Mouse (Mus musculus) lung, adult 2 months (tissue): ENCODE results near the gene Rai14. TPM values are rescaled to one million over a fixed set of nuclear protein-coding genes. Genes with fewer than 3 reads are reported as not detected.

ENCODE experiments used
- DNase-seq: peaks from one replicate; pipeline ENCODE4 v3.0.0; 2022
- H3K4me1 ChIP-seq: fragments of 200-500 bp; 2 replicates; pipeline ENCODE4 v1.6.1; 2011; ENCODE audit warnings: low read length; ENCODE audit not compliant: control insufficient read depth, insufficient read depth
- H3K4me3 ChIP-seq: fragments of 200-500 bp; replicated peaks from 2 replicates; pipeline ENCODE3; 2011; ENCODE audit warnings: low read depth, mild to moderate bottlenecking, control low read depth, low read length; ENCODE audit errors: extremely low read depth
- CTCF ChIP-seq: fragments of 200-500 bp; IDR thresholded peaks from 2 replicates; pipeline ENCODE4 v1.5.1; 2011; ENCODE audit warnings: mild to moderate bottlenecking, low read length, control low read depth; ENCODE audit not compliant: insufficient read depth
- POLR2A ChIP-seq: fragments of 200-500 bp; IDR thresholded peaks from 2 replicates; pipeline ENCODE4 v1.6.1; 2011; ENCODE audit warnings: low read depth, mild to moderate bottlenecking, control low read depth, low read length, borderline replicate concordance; ENCODE audit errors: extremely low read depth
- WGBS: fragments of 180-500 bp; shearing (Covaris S2); methylation state at CpG from one replicate; pipeline ENCODE4 v1.1.7; 2018; 5-methylcytosine and 5-hydroxymethylcytosine counted together
- polyA plus RNA-seq: library from polyadenylated mRNA; depleted of rRNA; stranded (reverse); fragments of >200 nt; gene quantifications from 2 replicates; pipeline ENCODE4 v1.2.3, GENCODE M21; 2012

Rai14 gene
- polyA plus RNA-seq, 1 experiment: 14.3 TPM

- Histone ChIP-seq H3K4me1 (peaks cover 17% of the 10 kb centered on the region), H3K4me3 (no peak overlapping the region)
- 54% methylated on average over 12 of the region's 12 CpGs for WGBS
- no peak for DNase-seq
- TF ChIP-seq POLR2A (no peak), CTCF (no peak)
These were observed 8.4 kb upstream of the Rai14 start for GRCm38 (mm10) chr15:10722629-10723339.

- peaks cover 17% of the 10 kb centered on the region for H3K4me1 ChIP-seq
- peak; percentile 57 for DNase-seq
- 66% methylated on average over 11 of the region's 11 CpGs for WGBS
- H3K4me3 ChIP-seq: no peak overlapping the region
- no peak for TF ChIP-seq CTCF
These were observed 6.9 kb upstream of the Rai14 start for GRCm38 (mm10) chr15:10721259-10721781.

GRCm38 (mm10) chr15:10720671-10721070 is 6.2 kb upstream of the Rai14 start:
- WGBS: 80% methylated on average over 8 of the region's 8 CpGs
- Histone ChIP-seq H3K4me1 (peaks cover 17% of the 10 kb centered on the region), H3K4me3 (no peak overlapping the region)
- no peak for DNase-seq
- no peak for TF ChIP-seq POLR2A
- TF ChIP-seq CTCF: no peak

GRCm38 (mm10) chr15:10720188-10720587 is 5.8 kb upstream of the Rai14 start:
- DNase-seq: no peak
- Histone ChIP-seq H3K4me1 (peaks cover 17% of the 10 kb centered on the region), H3K4me3 (no peak overlapping the region)
- WGBS: 64% methylated on average over 11 of the region's 11 CpGs
- no peak for TF ChIP-seq POLR2A
- no peak for TF ChIP-seq CTCF

- TF ChIP-seq POLR2A (no peak), CTCF (no peak)
- no peak overlapping the region for H3K4me3 ChIP-seq
- 80% methylated on average over 3 of the region's 3 CpGs for WGBS
- DNase-seq: no peak
- peaks cover 17% of the 10 kb centered on the region for H3K4me1 ChIP-seq
These were observed 5.1 kb upstream of the Rai14 start for GRCm38 (mm10) chr15:10719511-10719910.

GRCm38 (mm10) chr15:10718763-10719162 is 4.3 kb upstream of the Rai14 start:
- Histone ChIP-seq H3K4me3 (no peak overlapping the region), H3K4me1 (peaks cover 13% of the 10 kb centered on the region)
- 87% methylated on average over 10 of the region's 10 CpGs for WGBS
- no peak for TF ChIP-seq POLR2A
- TF ChIP-seq CTCF: no peak
- no peak for DNase-seq

GRCm38 (mm10) chr15:10717284-10717683 is 2.9 kb upstream of the Rai14 start:
- peaks cover 6% of the 10 kb centered on the region for H3K4me1 ChIP-seq
- WGBS: 89% methylated on average over 1 of the region's 1 CpGs
- TF ChIP-seq CTCF: no peak
- TF ChIP-seq POLR2A: no peak
- H3K4me3 ChIP-seq: no peak overlapping the region
- DNase-seq: no peak

- DNase-seq: no peak
- H3K4me1 ChIP-seq: peaks cover 3% of the 10 kb centered on the region; the same call in 1 of the 2 replicates
- 47% methylated on average over 5 of the region's 5 CpGs for WGBS
- no peak overlapping the region for H3K4me3 ChIP-seq
- no peak for TF ChIP-seq POLR2A
- TF ChIP-seq CTCF: no peak
These were observed 1.5 kb upstream of the Rai14 start for GRCm38 (mm10) chr15:10715966-10716365.

- peak overlapping the region; percentile 92 for H3K4me3 ChIP-seq
- peaks cover 3% of the 10 kb centered on the region; the same call in 1 of the 2 replicates for H3K4me1 ChIP-seq
- WGBS: 1% methylated on average over 10 of the region's 10 CpGs
- peak; percentile 23; the same call in 1 of the 2 replicates for TF ChIP-seq POLR2A
- TF ChIP-seq CTCF: no peak
- DNase-seq: peak; percentile 52
These were observed 698 bp upstream of the Rai14 start for GRCm38 (mm10) chr15:10715139-10715505.
